Mouse (Mus musculus) CH12.LX (cell line): ENCODE measurements around the gene Haus2.

Source experiments
- CTCF ChIP-seq, 2 experiments: IDR thresholded peaks in 1 of 2; conservative IDR thresholded peaks in 1 of 2; 2 replicates each; pipeline ENCODE4 v1.5.1; 2011 to 2012; ENCODE audit warnings: low read depth in 2 of 2, low read length in 2 of 2, improper control_type of control experiment in 1 of 2, inconsistent platforms in 1 of 2, mild to moderate bottlenecking in 1 of 2, moderate library complexity in 1 of 2
- E2F4 ChIP-seq: IDR thresholded peaks from 2 replicates; pipeline ENCODE4 v1.6.1; 2011; ENCODE audit warnings: low read depth, low read length, improper control_type of control experiment; ENCODE audit not compliant: insufficient replicate concordance
- HCFC1 ChIP-seq: IDR thresholded peaks from 2 replicates; pipeline ENCODE4 v1.6.1; 2012; ENCODE audit warnings: low read depth, mild to moderate bottlenecking, inconsistent platforms, low read length, improper control_type of control experiment
- POLR2A ChIP-seq: IDR thresholded peaks from 2 replicates; pipeline ENCODE4 v1.6.1; 2011; ENCODE audit warnings: low read depth, mild to moderate bottlenecking, improper control_type of control experiment, low read length
- TCF12 ChIP-seq: IDR thresholded peaks from 2 replicates; pipeline ENCODE4 v1.6.1; 2014; ENCODE audit warnings: low read depth, mild to moderate bottlenecking, inconsistent platforms, low read length, improper control_type of control experiment

DNA sequence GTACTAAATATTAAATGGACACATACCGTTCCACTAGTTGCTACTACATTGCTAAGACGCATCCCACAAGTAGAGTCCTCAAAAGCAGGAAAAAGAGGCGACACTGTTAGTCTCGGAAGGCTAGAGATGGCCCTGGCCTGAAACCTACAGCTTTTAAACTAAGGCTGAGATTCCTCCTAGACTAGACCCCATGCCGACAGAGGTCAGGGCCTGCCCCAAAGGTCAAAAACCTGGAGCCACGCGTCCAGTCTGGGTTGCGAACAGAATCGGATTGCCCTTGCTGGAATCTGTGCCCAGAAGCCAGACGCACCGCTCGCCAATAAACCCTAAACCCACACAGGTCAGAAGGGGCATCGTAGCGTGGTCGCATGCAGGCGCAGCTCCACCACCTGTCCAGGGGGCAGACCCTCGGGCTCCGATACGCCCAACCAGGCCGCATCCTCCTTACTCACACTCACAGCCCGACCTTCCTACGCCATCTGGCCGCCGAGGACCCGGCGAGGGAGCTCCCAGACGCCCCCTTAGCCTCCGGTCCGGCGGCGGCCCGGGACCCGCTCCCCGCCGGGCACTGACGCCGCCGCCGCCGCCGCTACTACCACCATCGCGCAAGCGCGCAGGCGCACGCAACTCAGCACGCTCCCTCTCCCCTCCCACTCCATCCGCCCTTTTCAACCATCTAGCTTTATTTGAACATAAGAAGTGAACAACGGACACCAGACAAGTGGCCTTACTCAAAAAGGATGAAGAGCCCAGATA is 45.8 kb upstream of the Haus2 start, which contains the start of gene Zfp106:
- TF ChIP-seq TCF12 (peak; percentile 90), CTCF (conservative IDR thresholded peaks at IDR 0.05 in 1 of 2, IDR thresholded peaks at IDR 0.05 in 1 of 2; ENCODE audit: low read depth in 2 of 2, low read length in 2 of 2) (no peak), E2F4 (0 out of 2 replicates have a peak, but pooled peaks have one; percentile 66), HCFC1 (peak; percentile 84), POLR2A (peak; percentile 90)
